Mouse (Mus musculus) natural killer cell, adult 2 months (primary cell): ENCODE results near the gene Kcnma1.

Source experiments
- DNase-seq, 2 experiments: peaks; one replicate each; pipeline ENCODE4 v3.0.0; 2022; ENCODE audit warnings: low spot score in 2 of 2

The Kcnma1 gene

GRCm38 (mm10) chr14:23451681-23452080, 562.6 kb downstream of the Kcnma1 start:
- DNase-seq: no peak

- DNase-seq: no peak
These were observed 576.8 kb downstream of the Kcnma1 start for GRCm38 (mm10) chr14:23437467-23437866.

DNA sequence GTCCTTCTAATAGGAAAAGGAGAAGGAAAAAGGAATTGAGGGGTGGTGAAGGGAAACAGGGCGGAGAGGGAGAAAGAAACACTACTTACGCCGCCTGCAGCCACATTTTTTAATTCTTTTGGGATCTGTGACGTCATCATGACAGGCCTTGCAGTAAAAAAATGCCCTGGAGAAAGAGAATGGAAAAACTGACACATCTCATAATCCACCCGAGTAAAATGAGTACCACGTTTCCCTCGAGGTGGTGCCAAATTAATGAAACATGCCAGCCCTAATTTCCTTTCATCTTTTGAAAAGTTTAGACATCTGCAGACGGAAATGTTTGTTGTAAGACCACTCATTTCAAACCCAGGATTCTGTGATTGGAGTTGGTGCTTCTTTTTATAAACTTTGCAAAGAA, 578.4 kb downstream of the Kcnma1 start:
- no peak for DNase-seq

- DNase-seq: no peak
These were observed 584.3 kb downstream of the Kcnma1 start for GRCm38 (mm10) chr14:23430006-23430405.

GRCm38 (mm10) chr14:23429043-23429442, 585.2 kb downstream of the Kcnma1 start:
- no peak for DNase-seq

DNA sequence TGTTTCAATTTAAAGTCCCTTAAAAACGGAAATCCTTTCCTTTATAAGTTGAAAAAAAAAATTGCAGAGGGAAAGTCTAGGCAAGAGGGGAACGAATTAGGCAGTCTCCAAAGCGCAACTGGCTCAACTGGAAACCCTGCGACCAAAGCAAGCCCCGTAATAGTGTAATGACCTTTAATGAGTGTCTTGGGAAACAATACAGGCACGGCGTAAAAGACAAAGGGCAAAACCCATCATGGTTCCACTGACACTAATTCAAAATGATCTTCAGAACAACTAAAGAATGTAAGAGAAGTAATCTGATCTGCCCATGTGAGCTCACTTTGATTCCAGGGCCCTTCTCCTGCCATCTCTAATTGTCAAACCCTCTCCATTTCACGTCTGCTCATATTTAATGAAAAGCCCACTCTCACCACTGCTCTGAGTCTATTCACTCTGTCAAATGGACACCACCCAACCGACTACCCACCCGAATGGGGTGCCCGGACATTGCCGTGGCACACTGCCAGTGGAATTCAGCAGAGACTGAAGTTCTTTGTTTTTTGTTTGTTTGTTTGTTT, 591.7 kb downstream of the Kcnma1 start:
- DNase-seq: no peak

GRCm38 (mm10) chr14:23418955-23419354, 595.3 kb downstream of the Kcnma1 start:
- no peak for DNase-seq

DNA sequence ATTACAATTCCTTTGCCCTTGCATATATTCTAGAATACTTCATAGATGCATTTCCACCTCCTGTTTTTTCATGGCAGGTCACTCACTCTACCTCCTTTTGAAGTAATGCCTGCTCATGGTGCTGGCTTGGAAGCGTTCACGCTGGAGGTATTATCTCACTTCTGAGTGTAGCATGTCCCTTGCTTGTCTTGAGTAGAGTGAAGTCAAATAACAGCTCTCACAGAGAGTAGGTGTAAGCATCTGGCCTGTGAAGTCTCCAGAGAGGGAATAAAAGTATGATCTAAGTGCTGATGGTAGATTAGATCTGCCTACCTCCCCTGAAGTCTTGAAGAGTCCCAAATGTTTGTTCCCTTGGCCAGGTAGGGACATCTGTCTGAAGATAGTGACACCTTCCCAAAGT, 607.2 kb downstream of the Kcnma1 start:
- no peak for DNase-seq

DNA sequence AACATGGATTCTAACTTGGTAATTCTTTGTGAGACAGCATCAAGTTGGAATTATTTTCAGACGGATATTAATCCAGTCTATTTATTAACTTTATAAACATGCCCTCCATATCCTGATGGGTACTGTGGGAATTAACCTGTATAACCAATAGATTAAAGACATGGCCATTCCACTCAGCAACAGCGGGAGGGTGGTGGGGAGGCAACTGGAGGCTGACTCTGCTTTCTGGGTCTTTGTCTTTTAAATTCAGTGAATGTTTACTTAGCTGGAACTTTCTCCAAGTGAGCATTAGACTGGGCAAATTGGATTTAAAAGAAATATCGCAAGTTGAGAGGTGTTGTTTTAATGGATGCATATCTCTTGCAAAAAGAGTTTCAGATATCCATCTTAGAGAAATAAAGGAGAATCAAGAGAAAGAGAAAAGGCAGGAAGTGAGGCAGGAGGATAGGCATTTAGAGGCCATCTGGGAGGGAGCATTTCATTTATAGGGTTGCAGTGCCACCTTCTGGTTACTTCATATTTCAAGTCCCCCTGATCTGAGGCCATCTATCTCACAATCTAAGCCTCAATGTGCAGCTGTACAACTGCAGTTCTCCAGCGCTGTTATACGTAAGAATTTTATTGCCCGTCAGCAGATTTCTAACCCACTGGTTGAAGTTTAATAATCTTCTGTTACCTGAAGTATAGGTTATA, 613.4 kb downstream of the Kcnma1 start:
- DNase-seq: peak; percentile 17 to 22

GRCm38 (mm10) chr14:23397642-23398041, 616.6 kb downstream of the Kcnma1 start:
- no peak for DNase-seq

GRCm38 (mm10) chr14:23391566-23391965, 622.7 kb downstream of the Kcnma1 start:
- no peak for DNase-seq

GRCm38 (mm10) chr14:23390768-23391167, 623.5 kb downstream of the Kcnma1 start:
- DNase-seq: no peak

- DNase-seq: no peak
These were observed 624.1 kb downstream of the Kcnma1 start for GRCm38 (mm10) chr14:23390161-23390560.

GRCm38 (mm10) chr14:23386786-23387185, 627.5 kb downstream of the Kcnma1 start:
- no peak for DNase-seq

- DNase-seq: no peak
These were observed 628.3 kb downstream of the Kcnma1 start for GRCm38 (mm10) chr14:23385776-23386608.

DNA sequence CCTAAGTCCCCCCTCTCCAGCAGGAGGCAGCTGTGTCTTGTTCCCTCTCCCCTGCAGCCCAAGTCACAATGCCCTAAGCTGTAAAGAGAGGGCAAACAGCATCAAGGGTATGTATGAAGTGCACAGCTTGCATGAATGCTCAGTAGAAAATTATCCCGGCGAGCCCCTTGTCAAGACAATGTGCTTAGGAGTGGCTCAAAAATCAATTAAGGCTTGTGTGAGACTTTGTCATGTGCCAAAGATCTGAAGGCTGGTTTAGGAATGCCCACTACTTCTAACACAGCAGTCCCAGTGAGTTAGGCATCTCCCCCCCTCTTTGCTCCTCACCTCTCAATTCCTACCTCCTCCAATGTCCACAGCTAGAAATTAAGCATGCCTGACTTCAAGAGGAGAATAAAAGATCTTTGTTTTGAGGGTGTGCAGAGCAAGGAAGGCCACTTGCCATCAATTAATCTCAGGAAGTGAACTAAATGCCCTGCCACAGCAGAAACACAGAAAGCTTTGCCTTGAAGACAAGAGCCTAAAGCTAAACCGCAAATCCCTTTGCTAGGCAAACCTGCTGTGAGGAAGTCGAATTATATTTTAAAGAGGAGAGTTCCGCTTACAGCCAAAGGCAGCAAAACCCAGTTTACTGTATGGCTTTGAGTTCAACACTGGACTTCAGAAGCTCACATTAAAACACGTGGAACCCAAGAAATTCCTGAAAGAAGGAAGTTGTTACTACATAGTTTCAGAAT, 635.8 kb downstream of the Kcnma1 start:
- DNase-seq: no peak

GRCm38 (mm10) chr14:23372021-23372420, 642.3 kb downstream of the Kcnma1 start:
- DNase-seq: no peak

GRCm38 (mm10) chr14:23360491-23360995, 653.7 kb downstream of the Kcnma1 start:
- no peak for DNase-seq

GRCm38 (mm10) chr14:23358776-23359175, 655.5 kb downstream of the Kcnma1 start:
- DNase-seq: no peak

- no peak for DNase-seq
These were observed 656.6 kb downstream of the Kcnma1 start for GRCm38 (mm10) chr14:23357529-23358278.

DNA sequence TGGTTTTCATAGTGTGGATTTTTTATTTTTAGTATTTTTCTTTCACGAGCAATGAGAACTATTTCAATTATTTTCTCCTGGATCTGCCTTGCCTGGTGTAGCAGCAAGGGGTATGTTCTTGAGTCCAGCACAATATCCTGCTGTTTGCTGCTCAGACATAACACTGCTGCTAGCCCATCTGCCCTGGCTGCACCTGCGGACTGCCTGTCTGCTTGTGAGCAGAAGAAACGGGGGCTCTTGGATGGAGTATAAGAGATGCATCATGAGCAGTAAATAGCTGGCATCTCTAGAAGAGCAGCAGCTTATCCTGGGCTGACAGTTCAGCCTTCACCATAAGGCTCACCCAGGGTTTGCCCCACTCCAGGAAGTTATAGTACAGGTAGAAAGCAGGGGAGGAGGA, 687.5 kb downstream of the Kcnma1 start:
- DNase-seq: no peak
